Mouse (Mus musculus) thymus, adult 2 months (tissue): ENCODE results near the gene Tubb4a. TPM values are rescaled to one million over a fixed set of nuclear protein-coding genes. Genes with fewer than 3 reads are reported as not detected.
A peak's percentile ranks its signal among the peaks of the same experiment; 100 is the strongest.

Experiments used
- DNase-seq: peaks from one replicate; pipeline ENCODE4 v3.0.0; 2021
- H3K27ac ChIP-seq: fragments of 200-500 bp; 2 replicates; pipeline ENCODE4 v1.5.1; 2012; ENCODE audit warnings: low read length, control low read depth; ENCODE audit not compliant: control insufficient read depth, insufficient read depth
- H3K27me3 ChIP-seq: fragments of 200-500 bp; 2 replicates; pipeline ENCODE4 v1.6.1; 2012; ENCODE audit warnings: mild to moderate bottlenecking, low read length, moderate library complexity, mixed read lengths; ENCODE audit not compliant: control insufficient read depth, insufficient read depth
- H3K36me3 ChIP-seq: fragments of 200-500 bp; 2 replicates; pipeline ENCODE4 v1.6.1; 2012; ENCODE audit warnings: mild to moderate bottlenecking, low read length, moderate library complexity; ENCODE audit not compliant: control insufficient read depth, insufficient read depth
- H3K4me1 ChIP-seq: fragments of 200-500 bp; replicated peaks from 2 replicates; pipeline ENCODE4 v1.6.1; 2012; ENCODE audit warnings: low read length; ENCODE audit not compliant: control insufficient read depth, insufficient read depth
- H3K4me3 ChIP-seq: fragments of 200-500 bp; 2 replicates; pipeline ENCODE4 v1.5.1; 2012; ENCODE audit warnings: mild to moderate bottlenecking, low read length, control low read depth, moderate library complexity; ENCODE audit not compliant: control insufficient read depth, insufficient read depth
- CTCF ChIP-seq: fragments of 200-500 bp; IDR thresholded peaks from 2 replicates; pipeline ENCODE4 v1.5.1; 2012; ENCODE audit warnings: mild to moderate bottlenecking, control low read depth, low read length, moderate library complexity, borderline replicate concordance; ENCODE audit not compliant: control insufficient read depth, poor library complexity, insufficient read depth; ENCODE audit errors: extremely low read depth
- POLR2A ChIP-seq: fragments of 200-500 bp; IDR thresholded peaks from 2 replicates; pipeline ENCODE4 v1.6.1; 2012; ENCODE audit warnings: mild to moderate bottlenecking, low read length, control low read depth, moderate library complexity; ENCODE audit not compliant: control insufficient read depth, poor library complexity, insufficient read depth; ENCODE audit errors: extremely low read depth
- WGBS: fragments of 180-500 bp; shearing (Covaris S2); methylation state at CpG from one replicate; pipeline ENCODE4 v1.1.7; 2018; 5-methylcytosine and 5-hydroxymethylcytosine counted together
- polyA plus RNA-seq: library from polyadenylated mRNA; depleted of rRNA; stranded (reverse); fragments of >200 nt; gene quantifications from 2 replicates; pipeline ENCODE4 v1.2.3, GENCODE M21; 2012; rRNA removed

The Tubb4a gene
- polyA plus RNA-seq, 1 experiment = 5.5 TPM

DNA sequence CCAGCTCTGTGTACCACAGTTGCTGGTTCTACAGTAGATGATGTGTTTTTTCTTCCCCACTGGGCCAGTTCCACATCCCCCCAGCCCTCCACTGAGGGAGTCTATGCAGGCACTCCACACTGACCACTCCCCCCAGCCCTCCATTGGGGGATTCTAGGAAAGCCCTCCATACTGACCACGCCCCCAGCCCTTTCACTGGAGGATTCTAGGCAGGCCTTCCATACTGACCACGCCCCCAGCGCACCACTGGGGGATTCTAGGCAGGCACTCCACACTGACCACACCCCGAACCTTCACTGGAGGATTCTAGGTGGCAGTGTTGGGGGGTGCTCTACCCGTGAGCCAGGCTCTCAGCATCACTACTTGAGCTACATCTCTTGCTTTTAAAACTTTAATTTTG lies 40.2 kb downstream of the Tubb4a start:
- 92% methylated on average over 5 of the region's 5 CpGs for WGBS

GRCm38 (mm10) chr17:57041554-57041953 lies 46.0 kb downstream of the Tubb4a start, which contains the start of gene Slc25a41:
Slc25a41 (minus strand) TSS chr17:57041654.
- no peak within 1 kb of the TSS for H3K4me3 ChIP-seq
- TF ChIP-seq CTCF = no peak
- TF ChIP-seq POLR2A = no peak
- no peaks in the 10 kb centered on the region; the same call in 1 of the 2 replicates for H3K4me1 ChIP-seq
- H3K36me3 ChIP-seq = no peaks in the 10 kb centered on the region
- no peak within 1 kb of the TSS for H3K27ac ChIP-seq
- no peak for DNase-seq
- no peaks in the 10 kb centered on the region for H3K27me3 ChIP-seq
- WGBS = 94% methylated on average over 8 of the region's 8 CpGs

More for the DNA sequence above, 40.2 kb downstream of the Tubb4a start:
- Histone ChIP-seq H3K27me3 (no peaks in the 10 kb centered on the region), H3K36me3 (0 out of 2 replicates have a peak, but pooled peaks cover 3% of the 10 kb centered on the region), H3K4me3 (no peak overlapping the region), H3K27ac (no peak overlapping the region), H3K4me1 (no peaks in the 10 kb centered on the region)
- TF ChIP-seq POLR2A = no peak
- no peak for TF ChIP-seq CTCF
- no peak for DNase-seq

- no peak for DNase-seq
- Histone ChIP-seq H3K27ac (no peak overlapping the region), H3K36me3 (no peaks in the 10 kb centered on the region), H3K4me3 (no peak overlapping the region), H3K27me3 (no peaks in the 10 kb centered on the region), H3K4me1 (no peaks in the 10 kb centered on the region; the same call in 1 of the 2 replicates)
- TF ChIP-seq POLR2A = no peak
- TF ChIP-seq CTCF = no peak
- 64% methylated on average over 8 of the region's 8 CpGs for WGBS
Measured at GRCm38 (mm10) chr17:57038978-57039377, 48.6 kb downstream of the Tubb4a start.

DNA sequence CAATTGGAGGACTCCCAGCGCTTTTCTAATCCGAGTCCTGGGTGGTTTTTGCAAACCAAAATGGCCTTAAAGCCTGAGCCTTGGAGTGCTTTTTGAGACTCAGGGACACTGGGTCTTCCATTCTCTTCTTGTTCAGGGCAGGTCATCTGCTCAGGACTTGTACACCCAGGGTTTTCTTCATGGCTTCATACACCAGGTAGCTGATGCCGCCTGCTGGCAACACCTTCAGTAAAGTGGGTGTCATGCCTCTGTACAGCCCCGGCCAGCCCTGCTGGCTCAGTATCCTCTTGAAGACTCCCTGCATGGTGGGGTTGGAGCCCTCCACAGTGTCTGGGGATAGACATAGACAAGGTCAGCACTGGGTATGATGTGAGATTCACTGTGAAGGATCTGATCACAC lies 54.7 kb downstream of the Tubb4a start:
- Histone ChIP-seq H3K36me3 (0 out of 2 replicates have a peak, but pooled peaks cover 2% of the 10 kb centered on the region), H3K27ac (no peak overlapping the region), H3K4me3 (no peak overlapping the region), H3K4me1 (peaks cover 21% of the 10 kb centered on the region), H3K27me3 (no peaks in the 10 kb centered on the region)
- no peak for DNase-seq
- TF ChIP-seq POLR2A (no peak), CTCF (no peak)
- WGBS = 99% methylated on average over 4 of the region's 4 CpGs

DNA sequence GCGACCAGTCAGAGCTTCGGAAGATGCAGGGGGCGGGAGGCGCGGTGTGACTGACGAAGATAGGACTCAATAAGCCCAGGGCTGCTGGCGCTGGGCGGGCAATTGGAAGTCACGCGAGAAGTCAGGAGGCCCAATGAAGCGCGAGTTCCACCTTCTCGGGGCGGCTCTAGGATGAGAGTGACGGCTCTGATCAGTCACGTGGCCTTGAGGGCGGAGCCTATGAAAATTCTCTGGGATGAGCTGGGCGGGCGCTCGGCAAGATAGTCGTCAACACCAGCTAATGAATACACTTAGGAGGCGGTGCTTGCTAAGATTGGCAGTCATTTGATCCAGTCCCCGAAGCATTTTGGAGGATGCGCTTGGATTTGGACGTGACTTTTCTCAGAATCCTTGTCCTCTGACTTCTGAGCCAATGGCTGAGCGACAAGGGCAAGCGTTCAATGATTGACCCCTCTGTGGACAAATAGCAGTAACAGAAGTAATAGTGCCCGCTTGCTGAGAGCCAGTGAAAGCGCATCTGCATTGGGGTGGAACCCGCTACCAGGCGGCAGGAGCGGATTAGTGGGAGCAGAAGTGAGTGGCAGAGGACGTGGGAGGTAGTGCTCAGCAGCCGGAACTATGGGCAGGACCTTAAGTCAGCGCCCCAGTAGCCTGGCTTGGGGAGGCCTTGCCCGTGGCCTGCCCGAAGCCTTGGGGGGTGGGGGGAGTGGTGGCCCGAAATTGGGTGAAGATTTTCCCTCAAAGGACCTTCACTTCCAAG lies 55.7 kb downstream of the Tubb4a start:
- TF ChIP-seq POLR2A = peak; percentile 53; the same call in 1 of the 2 replicates
- peak; percentile 73; the same call in 1 of the 2 replicates for TF ChIP-seq CTCF
- H3K4me3 ChIP-seq = peak overlapping the region; percentile 34
- DNase-seq = peak; percentile 100
- H3K27ac ChIP-seq = peak overlapping the region; percentile 62
- WGBS = 1% methylated on average over 38 of the region's 38 CpGs
- peaks cover 21% of the 10 kb centered on the region for H3K4me1 ChIP-seq
- H3K36me3 ChIP-seq = peaks cover 5% of the 10 kb centered on the region; the same call in 1 of the 2 replicates
- H3K27me3 ChIP-seq = no peaks in the 10 kb centered on the region

DNA sequence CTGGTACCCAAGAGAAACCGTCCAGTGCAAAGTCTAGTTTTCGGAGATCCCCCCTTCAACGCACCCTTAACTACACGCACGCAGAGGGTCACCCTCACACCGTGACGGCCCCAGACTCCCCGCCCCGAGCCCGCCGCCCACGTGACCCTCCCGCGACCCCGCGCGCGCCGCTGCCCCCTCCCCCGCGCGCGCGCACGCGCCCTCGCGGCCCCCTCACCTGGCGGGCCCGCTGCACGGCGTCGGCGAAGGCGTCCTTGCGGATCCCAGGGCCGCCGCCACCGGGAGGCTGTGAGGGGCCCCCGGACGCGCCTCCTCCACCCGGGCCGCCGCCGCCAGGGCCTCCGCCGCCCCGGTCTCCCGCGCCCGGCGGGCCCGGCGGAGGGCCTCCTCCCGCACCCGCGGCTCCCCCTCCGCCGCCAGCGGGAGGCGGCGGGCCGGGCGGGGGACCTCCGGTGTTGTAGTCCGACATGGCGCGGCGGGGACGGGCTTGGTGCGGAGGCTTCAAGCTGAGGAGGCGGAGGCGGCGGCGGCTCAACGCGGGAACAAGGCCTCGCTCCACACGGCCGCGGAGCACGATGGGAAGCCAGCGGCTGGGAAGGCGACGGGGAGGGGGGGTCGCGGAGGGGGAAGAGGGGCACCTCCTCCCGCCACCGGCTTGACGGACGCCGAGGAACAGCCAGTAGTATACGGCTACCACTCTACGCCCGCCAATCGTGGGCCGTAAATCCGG lies 56.5 kb downstream of the Tubb4a start, which contains the start of gene Khsrp:
Khsrp (minus strand) TSS at position 592 of the 730 bp plus-strand sequence.
- DNase-seq = peak; percentile 70
- no peak for TF ChIP-seq CTCF
- peak; percentile 67; the same call in 1 of the 2 replicates for TF ChIP-seq POLR2A
- H3K36me3 ChIP-seq = peaks cover 8% of the 10 kb centered on the region; the same call in 1 of the 2 replicates
- H3K27me3 ChIP-seq = no peaks in the 10 kb centered on the region
- peak within 1 kb of the TSS; percentile 62 for H3K27ac ChIP-seq
- peak within 1 kb of the TSS; percentile 57 for H3K4me3 ChIP-seq
- peaks cover 21% of the 10 kb centered on the region for H3K4me1 ChIP-seq
- 1% methylated on average over 99 of the region's 99 CpGs for WGBS

Other genes with a start within 250 kb of the Tubb4a start
- gene Acsbg2, start 213.3 kb downstream of the Tubb4a start, polyA plus RNA-seq = 0.11 TPM in 1 of 2 replicates, not detected in the other
- 0.10 and 0.19 TPM in 2 replicates for gene 1700061G19Rik, start 212.3 kb downstream of the Tubb4a start, polyA plus RNA-seq
- 134 and 135 TPM in 2 replicates for gene Mllt1, start 152.4 kb downstream of the Tubb4a start, polyA plus RNA-seq
- 0.14 and 0.32 TPM in 2 replicates for gene Acer1, start 105.7 kb downstream of the Tubb4a start, polyA plus RNA-seq
- gene Clpp, start 97.5 kb downstream of the Tubb4a start, polyA plus RNA-seq = 131 and 144 TPM in 2 replicates
- 26.7 and 32.2 TPM in 2 replicates for gene Alkbh7, start 90.4 kb downstream of the Tubb4a start, polyA plus RNA-seq
- gene Pspn, start 87.8 kb downstream of the Tubb4a start, polyA plus RNA-seq = not detected in 2 replicates
- gene Gtf2f1, start 76.5 kb downstream of the Tubb4a start, polyA plus RNA-seq = 40.8 and 42.9 TPM in 2 replicates
- gene Gm17949, start 76.3 kb downstream of the Tubb4a start, polyA plus RNA-seq = 0.08 TPM in 1 of 2 replicates, not detected in the other
- 229 and 259 TPM in 2 replicates for gene Khsrp, start 56.3 kb downstream of the Tubb4a start, polyA plus RNA-seq
- 0.22 and 0.38 TPM in 2 replicates for gene Slc25a41, start 46.1 kb downstream of the Tubb4a start, polyA plus RNA-seq
- 3.4 and 5.9 TPM in 2 replicates for gene Crb3, start 28.7 kb downstream of the Tubb4a start, polyA plus RNA-seq
- 76.5 and 93.2 TPM in 2 replicates for gene Slc25a23, start 27.9 kb downstream of the Tubb4a start, polyA plus RNA-seq
- 176 and 196 TPM in 2 replicates for gene Dennd1c, start 9.3 kb downstream of the Tubb4a start, polyA plus RNA-seq
- gene Tnfsf9, start 17.5 kb upstream of the Tubb4a start, polyA plus RNA-seq = 10.2 and 12.3 TPM in 2 replicates
- 10.5 and 11.0 TPM in 2 replicates for gene Cd70, start 62.0 kb upstream of the Tubb4a start, polyA plus RNA-seq
- 6.5 and 6.7 TPM in 2 replicates for gene Tnfsf14, start 106.4 kb upstream of the Tubb4a start, polyA plus RNA-seq
- 139 and 152 TPM in 2 replicates for gene C3, start 140.4 kb upstream of the Tubb4a start, polyA plus RNA-seq
- 62.4 and 63.9 TPM in 2 replicates for gene Gpr108, start 160.7 kb upstream of the Tubb4a start, polyA plus RNA-seq
- 10.6 and 14.8 TPM in 2 replicates for gene Trip10, start 161.7 kb upstream of the Tubb4a start, polyA plus RNA-seq
- 131 and 137 TPM in 2 replicates for gene Vav1, start 191.3 kb upstream of the Tubb4a start, polyA plus RNA-seq